Mouse (Mus musculus): ENCODE results near the gene 6030468B19Rik. TPM values are rescaled to one million over a fixed set of nuclear protein-coding genes. Genes with fewer than 3 reads are reported as not detected.

The 6030468B19Rik gene
- total RNA-seq, 1 experiment: not detected

GRCm38 (mm10) chr11:117803166-117803688, 5.8 kb downstream of the 6030468B19Rik start:
- in situ Hi-C loops (cut with MboI; ENCODE audit: low sequenced_read_pairs in 2 of 2, unreplicated experiment in 2 of 2): loop anchor here in 1 of 2 experiments (25.0 kb wide), 1 partner anchor 416 kb away; no protein-coding TSS in a partner anchor
- Histone ChIP-seq H3K9me3 (ENCODE audit: control insufficient read depth, insufficient read depth, low read depth, low read length) (no peaks in the 10 kb centered on the region), H3K4me3 (ENCODE audit: insufficient read depth in 1 of 2, low read depth in 1 of 2, low read length in 2 of 2, poor library complexity in 1 of 2, severe bottlenecking in 1 of 2) (no peak overlapping the region), H3K4me1 (ENCODE audit: control insufficient read depth in 2 of 2, insufficient read depth in 2 of 2, low read length in 2 of 2, poor library complexity in 1 of 2) (peaks cover 0 to 7% of the 10 kb centered on the region in 2 experiments; a peak in 1 of 4 replicates), H3K9ac (ENCODE audit: insufficient read depth, low read depth, low read length, poor library complexity, severe bottlenecking) (no peak overlapping the region), H3K27ac (ENCODE audit: insufficient read depth, low read depth, low read length, poor library complexity, severe bottlenecking) (no peak overlapping the region), H3K36me3 (ENCODE audit: control insufficient read depth, insufficient read depth, low read length, poor library complexity, severe bottlenecking) (no peaks in the 10 kb centered on the region)
- TF ChIP-seq ZNF384 (IDR thresholded peaks at IDR 0.05; ENCODE audit: low read depth, low read length): no peak
- no peak for TF ChIP-seq CHD2 (IDR thresholded peaks at IDR 0.05; ENCODE audit: low read depth, low read length)
- TF ChIP-seq HCFC1 (IDR thresholded peaks at IDR 0.05; ENCODE audit: borderline replicate concordance, insufficient read depth, low read length): no peak
- no peak for DNase-seq (ENCODE audit: low read depth, low spot score)

- TF ChIP-seq CHD2 (IDR thresholded peaks at IDR 0.05; ENCODE audit: low read depth, low read length): no peak
- TF ChIP-seq MAFK (IDR thresholded peaks at IDR 0.05; ENCODE audit: insufficient read depth, low read depth, low read length): no peak
- no peak for TF ChIP-seq ZNF384 (IDR thresholded peaks at IDR 0.05; ENCODE audit: low read depth, low read length)
- no peak for TF ChIP-seq HCFC1 (IDR thresholded peaks at IDR 0.05; ENCODE audit: borderline replicate concordance, insufficient read depth, low read length)
- TF ChIP-seq ZC3H11A (IDR thresholded peaks at IDR 0.05; ENCODE audit: borderline replicate concordance, low read depth, low read length): no peak
- in situ Hi-C loops (cut with MboI; ENCODE audit: low sequenced_read_pairs in 2 of 2, unreplicated experiment in 2 of 2): loop anchor here in 1 of 2 experiments (25.0 kb wide), 1 partner anchor 419 kb away; no protein-coding TSS in a partner anchor
Measured at GRCm38 (mm10) chr11:117806781-117807180, 9.3 kb downstream of the 6030468B19Rik start.

DNA sequence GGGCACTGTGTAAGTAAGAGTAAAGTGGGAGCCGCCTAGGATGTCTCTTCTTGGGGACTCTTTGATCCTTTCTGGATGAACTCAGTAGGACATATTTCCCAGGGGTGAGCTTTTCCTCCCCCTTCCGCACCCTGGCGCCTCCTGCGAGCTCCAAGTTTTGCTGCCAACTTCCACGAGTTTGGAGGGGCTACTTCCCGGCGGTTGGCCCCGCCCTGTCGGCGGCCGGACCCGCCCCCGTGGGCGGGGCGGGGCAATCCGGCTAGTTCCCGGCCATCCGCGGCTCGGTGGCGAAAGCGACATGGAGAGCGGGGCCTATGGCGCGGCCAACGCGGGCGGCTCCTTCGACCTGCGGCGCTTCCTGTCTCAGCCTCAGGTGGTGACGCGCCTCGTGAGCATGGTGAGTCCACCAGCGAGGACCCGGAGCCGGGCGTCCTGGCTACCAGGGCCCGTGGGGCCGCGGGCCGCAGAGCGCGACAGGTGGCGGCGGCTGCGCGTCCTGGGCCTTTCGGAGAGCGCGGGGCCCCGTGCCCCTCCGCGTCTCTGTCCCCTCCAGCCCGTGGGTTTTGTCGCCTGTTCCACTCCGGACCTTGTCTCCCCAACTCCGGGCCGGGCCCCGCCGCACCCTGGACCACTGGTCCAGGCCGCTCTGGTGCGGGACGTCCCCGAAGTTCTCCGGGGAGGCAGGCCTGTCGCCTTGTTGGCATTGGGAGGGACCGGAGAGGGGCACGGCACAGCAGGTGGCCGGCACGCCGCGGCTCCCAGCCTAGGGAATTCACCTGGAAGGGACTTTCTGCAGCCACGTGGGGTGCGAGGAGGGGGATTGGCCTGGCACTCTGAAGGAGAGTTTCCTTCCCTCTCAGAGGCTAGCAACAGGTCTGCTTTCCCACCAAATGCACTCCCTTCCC, 12.2 kb downstream of the 6030468B19Rik start, which contains the start of the genes Gm20708 and Syngr2:
TSS of gene Gm20708 (plus strand) at position 262 of the 905 bp plus-strand sequence.
TSS of gene Syngr2 (plus strand) at position 262 of the 905 bp plus-strand sequence.
- Histone ChIP-seq H3K27ac (ENCODE audit: insufficient read depth, low read depth, low read length, poor library complexity, severe bottlenecking) (no peak within 1 kb of the TSS), H3K4me1 (ENCODE audit: control insufficient read depth in 2 of 2, insufficient read depth in 2 of 2, low read length in 2 of 2, poor library complexity in 1 of 2) (peaks cover 5 to 9% of the 10 kb centered on the region in 2 experiments; a peak in 3 of 4 replicates), H3K9me3 (ENCODE audit: control insufficient read depth, insufficient read depth, low read depth, low read length) (no peaks in the 10 kb centered on the region), H3K9ac (ENCODE audit: insufficient read depth, low read depth, low read length, poor library complexity, severe bottlenecking) (peak within 1 kb of the TSS; percentile 90), H3K4me3 (ENCODE audit: insufficient read depth in 1 of 2, low read depth in 1 of 2, low read length in 2 of 2, poor library complexity in 1 of 2, severe bottlenecking in 1 of 2) (peak within 1 kb of the TSS; percentile 77 to 96), H3K36me3 (ENCODE audit: control insufficient read depth, insufficient read depth, low read length, poor library complexity, severe bottlenecking) (peaks cover 21% of the 10 kb centered on the region)
- TF ChIP-seq ZNF384 (IDR thresholded peaks at IDR 0.05; ENCODE audit: low read depth, low read length) (no peak), CHD2 (IDR thresholded peaks at IDR 0.05; ENCODE audit: low read depth, low read length) (no peak), ZC3H11A (IDR thresholded peaks at IDR 0.05; ENCODE audit: borderline replicate concordance, low read depth, low read length) (no peak), HCFC1 (IDR thresholded peaks at IDR 0.05; ENCODE audit: borderline replicate concordance, insufficient read depth, low read length) (no peak), MAFK (IDR thresholded peaks at IDR 0.05; ENCODE audit: insufficient read depth, low read depth, low read length) (no peak)
- DNase-seq (ENCODE audit: low read depth, low spot score): peak; percentile 54
- in situ Hi-C loops (cut with MboI; ENCODE audit: low sequenced_read_pairs in 2 of 2, unreplicated experiment in 2 of 2): loop anchor here in 1 of 2 experiments (25.0 kb wide), 1 partner anchor 422 kb away; no protein-coding TSS in a partner anchor

More at GRCm38 (mm10) chr11:117806781-117807180, 9.3 kb downstream of the 6030468B19Rik start:
- no peak for DNase-seq (ENCODE audit: low read depth, low spot score)
- Histone ChIP-seq H3K27ac (ENCODE audit: insufficient read depth, low read depth, low read length, poor library complexity, severe bottlenecking) (no peak overlapping the region), H3K9me3 (ENCODE audit: control insufficient read depth, insufficient read depth, low read depth, low read length) (no peaks in the 10 kb centered on the region), H3K36me3 (ENCODE audit: control insufficient read depth, insufficient read depth, low read length, poor library complexity, severe bottlenecking) (no peaks in the 10 kb centered on the region), H3K9ac (ENCODE audit: insufficient read depth, low read depth, low read length, poor library complexity, severe bottlenecking) (no peak overlapping the region), H3K4me1 (ENCODE audit: control insufficient read depth in 2 of 2, insufficient read depth in 2 of 2, low read length in 2 of 2, poor library complexity in 1 of 2) (peaks cover 4 to 5% of the 10 kb centered on the region in 2 experiments; a peak in 3 of 4 replicates), H3K4me3 (ENCODE audit: insufficient read depth in 1 of 2, low read depth in 1 of 2, low read length in 2 of 2, poor library complexity in 1 of 2, severe bottlenecking in 1 of 2) (no peak overlapping the region)

DNA sequence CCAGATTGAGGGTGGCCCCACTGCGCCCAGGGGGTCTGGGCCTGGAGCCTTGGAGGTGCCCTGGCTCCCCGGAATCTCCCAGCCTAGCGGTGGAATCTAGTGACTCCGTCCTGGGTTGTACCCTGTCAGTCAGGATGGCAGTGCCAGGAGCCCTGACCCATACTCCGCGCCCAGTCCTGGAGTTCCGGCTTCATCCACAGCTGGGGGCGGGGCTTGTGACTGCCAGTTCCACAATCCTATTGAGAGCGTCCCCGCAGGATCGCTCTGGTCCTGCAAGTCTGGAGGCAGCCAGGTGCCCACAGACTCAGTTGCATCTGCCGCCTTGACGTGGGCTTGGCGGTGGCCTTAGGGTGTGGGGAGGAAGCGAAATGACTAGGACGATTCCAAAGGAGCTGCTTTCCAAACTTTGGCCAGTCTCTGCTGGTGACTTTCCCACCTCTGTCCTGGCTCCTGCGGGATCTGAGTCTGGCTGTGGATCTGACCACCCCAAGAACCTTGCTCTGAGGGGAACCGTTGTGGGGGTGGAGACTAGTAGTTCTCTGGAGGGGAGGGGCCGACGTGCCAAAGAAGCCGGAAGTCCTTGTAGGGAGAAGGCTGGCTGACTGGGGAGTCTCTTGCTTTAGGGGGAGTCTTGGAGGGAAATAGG, 13.1 kb downstream of the 6030468B19Rik start:
- H3K4me1 ChIP-seq (ENCODE audit: control insufficient read depth in 2 of 2, insufficient read depth in 2 of 2, low read length in 2 of 2, poor library complexity in 1 of 2): peaks cover 5 to 9% of the 10 kb centered on the region in 2 experiments; a peak in 3 of 4 replicates
- peaks cover 28% of the 10 kb centered on the region for H3K36me3 ChIP-seq (ENCODE audit: control insufficient read depth, insufficient read depth, low read length, poor library complexity, severe bottlenecking)
- peak overlapping the region; percentile 77 to 96 for H3K4me3 ChIP-seq (ENCODE audit: insufficient read depth in 1 of 2, low read depth in 1 of 2, low read length in 2 of 2, poor library complexity in 1 of 2, severe bottlenecking in 1 of 2)
- DNase-seq (ENCODE audit: low read depth, low spot score): peak; percentile 77
- peak overlapping the region; percentile 90 for H3K9ac ChIP-seq (ENCODE audit: insufficient read depth, low read depth, low read length, poor library complexity, severe bottlenecking)
- H3K27ac ChIP-seq (ENCODE audit: insufficient read depth, low read depth, low read length, poor library complexity, severe bottlenecking): no peak overlapping the region
- H3K9me3 ChIP-seq (ENCODE audit: control insufficient read depth, insufficient read depth, low read depth, low read length): no peaks in the 10 kb centered on the region
- TF ChIP-seq MAFK (IDR thresholded peaks at IDR 0.05; ENCODE audit: insufficient read depth, low read depth, low read length) (no peak), HCFC1 (IDR thresholded peaks at IDR 0.05; ENCODE audit: borderline replicate concordance, insufficient read depth, low read length) (no peak), ZNF384 (IDR thresholded peaks at IDR 0.05; ENCODE audit: low read depth, low read length) (no peak)
- in situ Hi-C loops (cut with MboI; ENCODE audit: low sequenced_read_pairs in 2 of 2, unreplicated experiment in 2 of 2): loop anchor here in 1 of 2 experiments (25.0 kb wide), 1 partner anchor 423 kb away; no protein-coding TSS in a partner anchor
